Mouse (Mus musculus): ENCODE data around the gene Trim14. TPM values are rescaled to one million over a fixed set of nuclear protein-coding genes. Genes with fewer than 3 reads are reported as not detected.

Gene Trim14
- total RNA-seq, 1 experiment from 2014 or later = 7.7 TPM

Other genes with a start within 250 kb of the Trim14 start
- not detected in 2 replicates for gene Foxe1, start 192.5 kb downstream of the Trim14 start, total RNA-seq (2021)
- gene Trmo, start 146.7 kb downstream of the Trim14 start, total RNA-seq (2021) = 6.5 and 6.6 TPM in 2 replicates
- gene Hemgn, start 122.6 kb downstream of the Trim14 start, total RNA-seq (2021) = 1.2 and 9.0 TPM in 2 replicates
- gene Anp32b, start 85.2 kb downstream of the Trim14 start, total RNA-seq (2021) = 156 and 162 TPM in 2 replicates
- gene Nans, start 46.9 kb downstream of the Trim14 start, total RNA-seq (2021) = 31.5 and 43.4 TPM in 2 replicates
- gene Coro2a, start 66.1 kb upstream of the Trim14 start, total RNA-seq (2021) = 3.3 and 5.3 TPM in 2 replicates
- gene Tbc1d2, start 114.1 kb upstream of the Trim14 start, total RNA-seq (2021) = 2.0 and 3.1 TPM in 2 replicates